Mouse (Mus musculus): ENCODE data around the gene Fam193a. TPM values are rescaled to one million over a fixed set of nuclear protein-coding genes. Genes with fewer than 3 reads are reported as not detected.

The Fam193a gene
- total and polyA plus RNA-seq, 3 experiments = 24.5 to 50.3 (median 36.6) TPM

DNA sequence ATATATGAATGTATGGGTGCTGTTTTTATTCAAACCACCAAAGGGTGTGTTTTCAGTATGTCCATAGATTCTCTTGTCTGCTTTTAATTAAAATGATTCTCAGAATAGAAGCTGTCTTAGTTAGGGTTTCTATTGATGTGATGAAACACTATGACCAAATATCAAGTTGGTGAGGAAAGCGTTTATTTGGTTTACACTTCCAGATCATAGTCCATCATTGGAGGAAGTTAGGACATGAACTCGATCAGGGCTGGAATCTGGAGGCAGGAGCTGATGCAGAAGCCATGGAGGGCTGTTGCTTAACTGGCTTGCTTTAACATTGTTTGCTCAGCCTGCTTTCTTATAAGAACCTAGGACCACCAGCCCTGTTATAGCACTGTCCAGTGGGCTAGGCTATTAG, 12.0 kb downstream of the Fam193a start:
- DNase-seq = no peak

DNA sequence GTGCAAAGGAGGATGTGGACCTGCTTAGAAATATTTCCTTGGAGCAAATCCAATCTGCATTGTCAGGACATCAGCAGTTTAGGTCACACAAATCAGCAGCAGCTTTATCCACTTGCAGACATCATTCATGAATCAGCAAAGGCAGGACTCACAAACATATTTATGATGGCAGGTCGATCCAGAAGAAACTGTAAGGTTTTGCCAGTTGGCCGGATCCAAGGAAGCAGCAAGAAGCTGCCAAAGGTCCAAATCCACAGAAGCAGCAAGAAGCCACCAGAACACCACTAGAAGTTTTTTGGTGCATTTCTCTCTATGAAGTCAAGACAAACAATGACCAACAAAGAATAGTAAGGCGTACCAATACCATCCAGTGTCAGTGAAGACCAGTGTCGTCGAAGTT, 15.9 kb downstream of the Fam193a start:
- no peak for DNase-seq

DNA sequence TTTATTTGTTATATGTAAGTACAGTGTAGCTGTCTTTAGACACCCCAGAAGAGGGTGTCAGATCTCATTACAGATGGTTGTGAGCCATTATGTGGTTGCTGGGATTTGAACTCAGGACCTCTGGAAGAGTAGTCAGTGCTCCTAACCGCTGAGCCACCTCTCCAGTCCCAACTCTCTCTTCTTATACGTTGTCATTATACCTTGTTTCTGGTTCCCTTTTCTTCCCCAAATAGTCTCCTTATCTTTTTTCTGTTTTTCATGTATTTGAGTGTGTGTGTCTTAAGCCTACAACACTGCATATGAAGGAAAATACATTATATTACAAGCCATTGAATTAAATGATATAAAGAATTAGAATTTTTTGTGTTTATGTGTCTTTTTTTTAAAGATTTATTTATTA, 17.0 kb downstream of the Fam193a start:
- no peak for DNase-seq

DNA sequence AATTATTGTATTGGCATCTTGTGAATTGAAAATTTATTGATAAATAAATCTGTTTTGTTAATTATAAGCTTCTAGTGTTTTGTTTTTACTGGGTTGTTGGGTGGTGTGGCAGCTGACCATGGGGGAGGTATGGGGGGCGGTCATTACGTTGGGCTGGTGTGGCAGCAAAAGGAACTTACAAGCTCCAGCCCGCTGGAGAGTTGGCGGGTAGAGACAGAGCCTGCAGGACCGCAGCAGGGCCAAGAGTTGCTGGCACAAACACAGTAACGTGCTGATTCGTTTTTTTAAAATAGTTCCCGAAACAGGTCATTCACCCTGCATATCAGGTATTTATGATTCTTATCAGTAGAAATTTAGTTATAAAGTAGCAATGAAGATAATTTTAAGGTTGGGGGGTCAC, 23.5 kb downstream of the Fam193a start:
- no peak for DNase-seq

DNA sequence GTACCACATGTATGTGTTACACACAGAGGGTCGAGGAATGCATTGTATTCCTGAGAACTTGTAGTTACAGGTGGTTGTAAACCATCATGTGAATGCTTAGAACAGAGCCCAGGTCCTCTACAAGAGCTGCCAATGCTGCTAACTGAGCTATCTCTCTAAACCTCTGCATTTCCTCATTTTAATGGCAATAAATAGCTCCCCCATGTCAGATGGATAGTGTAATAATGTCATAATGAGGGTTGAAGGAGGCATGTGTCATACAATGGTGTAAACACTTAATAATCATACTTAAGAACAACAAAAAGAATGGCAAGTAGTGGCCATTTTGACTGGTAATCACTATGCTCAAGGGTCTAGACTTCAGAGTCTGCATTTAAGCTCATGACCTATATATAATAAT, 25.6 kb downstream of the Fam193a start:
- DNase-seq = no peak

DNA sequence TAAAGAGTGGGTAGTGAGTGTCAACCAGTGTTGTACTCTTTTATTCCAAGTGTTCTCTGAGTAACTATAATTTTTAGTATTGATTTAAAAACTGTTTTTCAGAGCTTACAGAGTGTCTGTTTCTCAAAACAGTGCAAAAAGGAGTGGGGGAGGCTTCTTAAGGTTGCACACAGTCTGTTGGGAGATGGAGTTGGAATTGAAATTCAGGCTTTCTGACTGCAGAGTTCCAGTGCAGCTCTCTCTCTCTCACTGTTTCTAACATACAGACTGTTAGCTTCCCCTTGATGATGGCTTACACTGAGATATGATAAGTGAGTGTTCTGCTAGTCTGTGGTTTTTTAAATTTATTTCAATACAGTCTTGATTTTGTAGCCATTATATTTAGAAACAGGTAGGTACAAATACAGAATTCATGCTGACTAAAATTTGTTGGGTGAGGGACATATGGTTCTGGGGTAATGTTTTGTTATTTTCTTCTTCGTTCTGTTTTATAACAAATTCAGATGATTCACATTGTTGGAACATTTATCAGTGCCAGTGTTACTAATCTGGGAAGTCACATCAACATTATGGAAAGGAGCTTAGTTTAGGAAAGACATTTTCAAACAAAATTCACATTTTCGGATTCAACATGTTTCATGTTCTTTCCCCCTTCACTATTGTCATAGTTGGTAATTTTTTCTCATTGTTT, 26.3 kb downstream of the Fam193a start:
- no peak for DNase-seq

DNA sequence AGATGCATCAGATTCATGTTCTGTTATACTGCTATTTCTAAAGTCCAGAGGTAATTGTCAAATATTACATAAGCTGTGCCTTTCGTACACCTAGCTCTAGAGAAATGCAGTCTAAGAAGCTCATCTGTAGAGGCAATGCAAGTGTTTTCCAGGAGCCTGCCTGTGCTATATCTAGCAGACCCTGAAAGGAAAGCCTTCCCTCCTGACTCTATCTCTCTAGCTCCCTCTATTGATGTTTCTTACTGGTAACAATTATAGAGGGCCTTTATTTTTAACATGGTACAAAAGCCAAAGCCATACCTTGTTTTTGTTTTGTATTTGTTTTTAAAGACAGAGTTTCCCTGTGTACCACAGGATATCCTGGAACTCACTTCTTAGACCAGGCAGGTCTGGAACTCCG, 28.1 kb downstream of the Fam193a start:
- no peak for DNase-seq

DNA sequence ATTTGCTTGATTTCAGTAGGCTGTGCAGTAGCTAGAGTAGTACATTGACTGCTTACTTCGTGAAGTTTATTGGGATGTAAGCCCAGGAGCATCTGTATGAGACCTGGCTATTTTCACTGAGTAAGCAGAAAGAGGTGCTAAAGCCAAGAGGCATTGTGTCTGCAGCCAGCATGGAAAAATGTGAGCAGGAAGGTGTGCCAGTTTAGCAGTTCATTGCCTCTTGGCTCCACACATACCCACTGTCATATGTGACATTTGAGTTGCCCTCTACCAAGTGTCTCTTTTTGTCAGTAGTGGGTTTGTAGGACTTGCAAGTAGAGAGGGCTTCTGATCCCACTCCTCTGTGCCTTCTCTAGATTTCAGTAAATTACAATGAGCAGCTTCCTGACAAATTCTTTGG, 28.6 kb downstream of the Fam193a start:
- DNase-seq = no peak

DNA sequence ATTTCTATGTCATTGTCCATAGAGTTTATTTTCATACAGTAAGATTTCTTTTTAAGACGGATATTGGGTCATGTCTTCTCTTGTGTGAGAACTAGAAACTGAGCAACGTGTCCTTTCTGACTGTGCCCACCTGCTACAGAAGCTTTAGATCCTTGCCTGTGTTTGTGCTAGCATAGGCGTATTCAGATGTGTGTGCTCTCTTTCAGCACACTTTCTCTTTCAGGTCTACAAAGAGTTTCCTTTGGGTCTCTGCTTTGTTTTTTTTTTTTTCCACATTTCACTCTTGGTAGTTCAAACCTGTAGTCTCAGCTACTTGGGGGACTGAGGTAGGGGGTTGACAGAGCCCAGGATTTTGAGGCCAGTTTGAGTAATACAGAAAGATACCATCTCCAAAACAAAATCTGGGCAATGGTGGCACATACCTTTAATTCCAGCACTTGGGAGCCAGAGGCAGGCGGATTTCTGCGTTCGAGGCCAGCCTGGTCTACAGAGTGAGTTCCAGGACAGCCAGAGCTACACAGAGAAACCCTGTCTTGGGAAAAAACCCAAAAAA, 37.7 kb downstream of the Fam193a start:
- DNase-seq = no peak

DNA sequence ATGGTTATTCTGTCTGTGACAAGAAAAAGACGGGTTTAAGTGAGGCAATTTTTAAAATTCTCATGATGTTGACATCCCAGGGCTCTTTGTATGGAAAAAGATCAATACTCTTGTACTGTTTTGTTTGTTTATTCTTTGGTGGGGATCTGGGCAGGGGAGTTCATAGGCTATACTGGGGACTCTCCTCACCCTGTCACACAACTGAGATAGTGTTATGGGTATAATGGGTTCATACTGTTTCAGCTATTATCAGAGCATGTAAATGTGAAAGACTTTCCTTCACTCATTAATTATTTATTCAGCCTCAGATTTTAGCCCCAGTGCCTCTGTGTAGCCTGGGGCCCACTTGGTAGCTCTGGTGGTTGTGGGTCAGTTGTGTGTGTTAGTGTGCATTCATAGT, 39.3 kb downstream of the Fam193a start:
- DNase-seq = no peak

DNA sequence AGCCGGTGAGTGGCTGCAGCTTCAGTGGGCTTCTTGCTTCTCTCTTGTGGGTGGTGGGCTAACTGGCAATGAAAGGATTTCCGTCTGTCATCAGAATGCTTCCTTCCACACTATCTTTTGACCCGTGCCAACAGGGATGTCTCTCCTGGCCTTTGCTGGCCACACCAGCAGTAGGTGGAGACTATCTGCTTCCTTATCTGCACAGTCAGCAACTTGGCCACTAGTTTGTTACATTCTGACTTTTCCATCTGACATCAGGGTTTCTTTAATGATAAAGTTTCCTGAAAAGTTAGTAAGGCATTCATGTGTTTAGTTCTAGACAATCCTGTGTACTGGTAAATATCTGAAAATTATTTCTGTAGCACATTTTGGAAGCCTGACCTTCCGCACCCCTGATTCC, 41.1 kb downstream of the Fam193a start:
- DNase-seq = no peak

DNA sequence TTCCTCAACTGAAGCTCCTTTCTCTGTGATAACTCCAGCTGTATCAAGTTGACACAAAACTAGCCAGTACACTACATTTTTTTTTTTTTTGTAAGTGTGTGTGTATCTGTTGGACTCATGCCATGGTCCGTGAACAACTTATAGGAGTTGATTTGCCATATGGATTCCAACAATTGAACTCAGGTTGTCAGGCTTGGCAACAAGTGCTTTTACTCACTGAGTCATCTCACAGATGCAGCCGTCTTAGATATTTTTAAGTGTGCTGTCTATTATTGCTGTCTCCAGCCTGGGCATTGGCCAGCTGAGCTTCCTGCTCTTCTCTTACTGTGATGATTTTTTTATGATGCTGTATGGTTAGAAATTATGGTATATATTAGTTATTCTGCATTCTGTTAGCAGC, 44.2 kb downstream of the Fam193a start:
- DNase-seq = no peak

DNA sequence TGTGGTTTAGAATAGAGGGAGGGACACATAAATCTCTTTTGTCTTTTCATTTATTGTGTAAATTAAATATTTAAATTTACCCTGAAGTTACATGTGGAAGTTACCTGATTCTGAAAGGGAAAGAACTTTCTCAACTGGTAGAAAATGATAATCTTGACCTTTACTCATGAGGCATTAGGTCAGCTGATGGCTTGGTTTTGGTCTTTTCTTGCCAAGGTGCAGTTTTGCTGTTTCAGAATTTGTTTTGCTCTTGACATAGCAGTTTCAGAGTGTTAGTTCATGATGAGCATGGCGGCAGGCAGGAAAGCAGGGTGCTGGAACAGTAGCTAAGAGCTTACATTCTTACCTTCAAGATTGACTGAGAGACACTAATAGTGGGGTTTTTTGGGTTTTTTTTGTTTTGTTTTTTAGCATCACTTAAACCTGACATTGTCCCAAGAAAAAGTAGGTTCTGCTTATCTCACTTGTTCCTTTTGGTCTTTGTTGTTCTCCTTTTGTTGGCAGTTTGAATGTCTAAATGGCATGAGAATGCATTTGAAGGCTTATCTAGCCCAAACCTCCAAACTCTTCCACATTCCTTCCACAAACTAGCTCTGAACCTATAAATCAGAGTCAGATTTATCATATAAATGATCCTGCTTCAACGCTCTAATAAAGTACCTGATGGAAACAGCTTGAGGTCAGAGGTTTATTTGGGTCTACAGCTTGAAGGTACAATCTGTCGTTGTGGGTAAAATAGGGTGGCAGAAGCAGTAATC, 47.7 kb downstream of the Fam193a start:
- no peak for DNase-seq

DNA sequence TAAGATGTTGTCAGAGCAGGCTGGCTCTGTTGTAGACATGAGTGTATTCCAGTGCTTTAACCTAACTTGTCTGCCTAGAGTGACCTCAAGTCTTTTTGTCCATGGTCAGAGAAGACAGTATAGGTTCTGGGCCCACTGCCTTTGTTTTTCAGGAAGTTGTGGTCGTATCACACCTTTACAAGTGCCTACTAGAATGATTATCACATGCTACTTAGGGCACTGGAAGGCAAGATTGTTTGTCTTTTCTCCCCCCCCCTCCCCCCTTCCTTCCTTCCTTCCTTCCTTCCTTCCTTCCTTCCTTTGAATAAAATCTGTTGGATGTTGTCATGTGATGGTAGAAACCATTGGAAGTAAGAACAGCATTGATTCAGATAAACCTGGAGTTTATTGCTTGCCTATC, 49.5 kb downstream of the Fam193a start:
- no peak for DNase-seq

DNA sequence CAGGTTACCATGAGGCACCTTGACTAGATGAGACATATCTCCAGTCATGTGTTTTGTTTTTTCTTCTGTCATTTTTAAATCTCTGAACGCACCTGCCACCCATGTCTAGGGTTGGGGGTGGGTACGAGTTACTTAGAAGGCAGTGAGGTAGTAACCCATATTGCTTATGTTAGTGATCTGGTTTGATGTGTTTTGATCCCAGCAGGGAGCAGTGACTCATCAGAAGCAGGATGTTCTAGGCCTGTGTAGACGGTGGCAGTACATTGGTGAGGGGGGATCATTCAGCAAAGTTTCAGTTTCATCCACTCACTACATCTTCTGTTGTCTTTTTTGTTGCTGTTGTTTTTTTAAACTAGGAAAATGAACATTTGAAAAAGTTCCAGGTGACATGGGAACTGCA, 61.0 kb downstream of the Fam193a start:
- no peak for DNase-seq

DNA sequence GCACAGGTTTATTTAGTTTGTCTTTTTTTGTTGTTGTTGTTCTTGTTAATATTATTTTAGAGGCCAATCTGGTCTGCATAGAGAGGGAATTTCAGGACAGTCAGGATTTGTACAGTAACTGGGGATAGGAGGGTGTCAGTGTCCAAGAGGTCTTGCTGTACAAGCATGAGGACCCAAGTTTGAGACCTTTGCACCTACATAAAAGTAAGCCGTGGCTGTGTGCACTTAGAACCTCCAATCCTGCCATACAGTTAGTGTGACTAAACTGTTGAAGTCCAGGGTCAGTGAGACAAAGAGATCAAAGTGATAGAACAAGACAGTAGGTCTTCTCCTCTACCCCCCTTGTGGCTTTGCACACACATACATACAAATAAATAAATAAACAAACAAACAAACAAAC, 64.1 kb downstream of the Fam193a start:
- DNase-seq = no peak

DNA sequence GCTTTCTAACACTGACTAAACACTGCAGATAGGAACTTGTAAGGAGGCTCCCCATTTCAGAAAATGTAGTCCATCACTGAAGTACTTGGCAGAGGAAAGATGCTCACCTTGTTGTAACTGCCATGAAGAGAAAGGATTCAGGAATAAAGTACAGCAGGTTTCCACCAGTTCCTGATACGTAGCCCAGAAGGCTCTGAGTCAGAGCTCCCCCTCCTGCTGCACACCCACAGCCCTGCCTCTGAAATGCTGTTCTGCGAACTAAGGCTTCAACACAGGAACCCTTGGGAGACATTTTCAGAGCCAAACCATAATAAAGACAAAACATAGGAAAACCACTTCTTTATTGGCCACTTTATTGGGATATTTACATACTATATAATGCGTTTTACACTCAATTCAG, 64.5 kb downstream of the Fam193a start:
- no peak for DNase-seq

DNA sequence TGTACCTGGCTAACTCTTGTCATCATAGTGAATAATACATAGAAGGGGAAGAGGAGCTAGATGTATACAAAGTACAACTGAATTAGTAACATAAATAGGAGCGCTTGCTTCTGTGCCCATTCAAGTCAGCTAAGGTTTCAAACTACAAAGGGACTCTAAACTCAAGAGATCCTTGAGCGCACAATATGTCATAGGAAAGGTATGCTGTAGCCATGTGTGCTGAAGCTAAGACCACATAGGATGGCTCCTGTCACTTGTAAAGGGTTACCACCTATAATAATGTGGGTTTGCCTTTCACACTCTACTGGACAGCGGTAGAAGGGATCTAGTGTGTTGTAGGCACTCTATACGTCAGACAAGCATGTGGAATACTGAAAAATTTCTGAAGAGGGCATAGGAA, 68.3 kb downstream of the Fam193a start:
- no peak for DNase-seq

DNA sequence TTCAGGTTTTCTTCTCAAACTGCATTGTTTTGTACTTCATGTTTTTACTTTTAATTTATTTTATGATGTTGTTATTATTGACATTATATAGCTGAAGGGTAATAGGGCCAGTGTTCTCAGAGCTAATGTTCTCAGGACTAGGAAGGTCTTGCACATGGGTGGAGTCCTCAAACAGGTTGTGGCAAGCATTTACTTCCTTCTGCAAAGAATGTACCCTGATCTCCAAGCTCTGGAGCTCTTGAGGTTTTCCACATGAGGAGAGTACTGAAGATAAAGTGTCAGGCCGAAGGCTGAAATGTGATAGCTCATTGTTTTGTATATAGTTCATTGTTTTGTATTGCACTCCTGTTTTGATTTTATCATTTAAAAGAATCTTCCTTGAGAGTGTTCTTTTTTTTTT, 68.9 kb downstream of the Fam193a start:
- DNase-seq = no peak

DNA sequence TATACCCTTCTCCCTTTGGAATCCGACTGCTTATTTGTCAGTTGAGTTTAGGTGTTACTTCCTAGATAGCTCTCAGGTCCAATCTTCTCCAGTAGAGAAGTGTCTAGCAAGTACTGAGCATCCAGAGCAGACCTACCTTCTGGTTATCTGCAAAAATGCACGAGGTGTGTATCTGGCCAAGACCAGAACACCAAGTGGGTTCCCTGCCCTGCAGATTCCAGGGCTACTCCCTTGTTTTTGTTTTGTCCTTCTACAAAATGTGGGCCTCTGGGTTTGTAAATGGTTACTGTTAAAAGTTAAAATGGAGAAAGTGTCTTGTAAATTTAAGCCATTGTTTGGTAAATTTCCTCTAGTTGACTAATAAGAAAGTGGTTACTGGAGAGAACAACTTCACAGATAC, 70.0 kb downstream of the Fam193a start:
- DNase-seq = no peak

DNA sequence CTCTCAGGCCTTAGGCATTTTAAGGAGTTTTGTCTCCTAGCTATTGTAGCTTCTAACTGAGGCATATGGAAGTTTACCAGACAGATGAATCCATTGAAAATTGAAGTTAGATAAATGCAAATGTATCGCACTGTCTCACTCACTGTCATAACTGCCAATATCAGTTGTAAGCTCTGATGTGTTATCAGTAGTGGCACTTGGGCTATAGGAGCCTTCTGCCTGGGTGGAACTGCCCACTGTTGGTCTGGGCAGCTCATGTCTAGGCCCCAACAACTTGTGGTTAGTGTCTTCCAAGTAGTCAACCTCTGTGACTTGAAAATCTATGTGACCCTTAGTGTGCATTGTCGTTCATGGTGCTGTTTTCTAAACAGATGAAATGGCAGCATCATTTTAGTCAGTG, 72.1 kb downstream of the Fam193a start:
- no peak for DNase-seq

DNA sequence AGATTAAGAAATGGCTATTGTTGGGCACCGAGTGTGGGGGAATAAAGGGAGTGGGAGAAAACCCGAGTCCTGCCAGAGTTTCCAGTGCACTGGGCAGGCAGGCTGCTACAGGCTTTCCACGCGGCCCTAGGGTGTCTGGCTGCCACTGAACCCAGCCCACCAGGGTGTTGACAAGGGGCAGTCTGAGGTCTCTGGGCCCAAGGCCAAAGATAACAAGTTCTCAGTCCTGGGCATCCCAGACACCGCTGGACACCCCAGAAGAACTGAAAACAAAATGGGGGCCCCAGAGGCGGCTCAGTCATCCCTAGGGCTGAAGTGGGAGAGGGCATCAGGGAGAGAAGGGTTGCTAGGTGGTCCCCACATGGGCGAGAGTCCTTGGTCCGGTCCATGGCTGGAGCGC, 76.5 kb downstream of the Fam193a start:
- DNase-seq = no peak

DNA sequence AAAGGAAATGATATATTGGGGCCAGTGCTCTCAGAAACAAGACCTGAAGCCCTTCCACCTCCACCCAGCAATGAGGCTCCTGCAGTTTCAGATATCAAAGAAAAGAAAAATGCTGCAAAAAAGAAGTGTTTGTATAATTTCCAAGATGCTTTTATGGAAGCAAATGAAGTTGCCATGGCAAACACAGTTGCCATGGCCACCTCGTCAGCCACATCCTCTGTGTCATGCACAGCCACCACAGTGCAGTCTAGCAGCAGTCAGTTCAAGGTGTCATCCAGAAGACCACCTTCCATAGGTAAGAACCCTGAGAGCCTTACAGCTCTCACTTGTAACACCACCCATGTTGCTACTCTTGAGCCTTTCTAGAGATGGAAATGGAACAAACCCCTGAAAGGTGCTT, 89.3 kb downstream of the Fam193a start:
- DNase-seq = no peak

DNA sequence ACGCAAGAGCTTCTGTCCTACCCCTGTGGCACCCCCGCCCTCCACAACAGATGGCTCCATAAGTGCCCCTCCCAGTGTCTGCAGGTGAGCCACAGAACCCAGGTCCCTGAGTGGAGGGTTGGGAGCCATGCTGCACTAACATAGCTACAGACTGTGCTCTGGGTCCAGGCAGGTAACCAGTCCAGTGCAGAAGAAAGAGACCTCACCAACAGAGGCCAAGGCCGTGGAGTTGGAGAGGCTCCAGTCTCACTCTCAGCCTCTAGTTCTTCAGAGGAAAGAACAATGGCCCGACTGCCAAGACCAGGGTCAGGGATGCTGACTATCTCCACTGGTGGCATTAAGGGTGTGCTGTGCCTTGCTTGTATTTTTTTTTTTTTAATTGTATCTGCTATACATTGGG, 91.6 kb downstream of the Fam193a start:
- DNase-seq = peak; percentile 46
